8 mouse cellular contexts compared by ENCODE assay signal in the genomic region with DNA sequence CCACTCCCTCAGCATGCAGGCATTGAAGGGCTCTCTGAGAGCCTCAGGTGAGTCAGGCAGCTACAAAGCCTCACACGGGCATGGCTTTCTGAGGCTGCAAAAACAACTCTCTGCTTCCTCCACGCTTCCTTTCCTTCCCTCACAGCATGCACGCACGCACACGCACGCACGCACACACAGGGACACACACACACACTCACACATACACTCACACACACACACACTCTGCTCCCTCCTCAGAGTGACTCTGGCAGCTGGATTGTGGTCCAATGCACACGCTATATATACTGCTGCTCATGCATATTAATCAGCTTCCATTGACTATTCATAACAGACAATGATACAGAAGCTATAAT.
DNase-seq lines count a peak whose midpoint lies in the region; ATAC-seq and TF ChIP-seq lines count a peak whose summit lies in the region.

No protein-coding gene starts in this region.

- no peak for TF ChIP-seq CTCF in lung, embryonic 14.5 days (IDR thresholded peaks at IDR 0.05; ENCODE audit: low read depth)

- WGBS in lung, embryonic 14.5 days: 19% methylated on average over 8 of the region's 8 CpGs
- 10% methylated on average over 8 of the region's 8 CpGs for WGBS in forebrain, embryonic 11.5 days

- 0 out of 2 replicates have a peak overlapping the region, but pooled peaks have one; percentile 26 for H3K9ac ChIP-seq in lung, embryonic 14.5 days
- H3K9ac ChIP-seq in forebrain, embryonic 11.5 days (ENCODE audit: low read length): peak overlapping the region; percentile 41

- no peaks in the 10 kb centered on the region for H3K9me3 ChIP-seq in lung, embryonic 14.5 days (ENCODE audit: low read depth, low read length)
- no peaks in the 10 kb centered on the region for H3K9me3 ChIP-seq in forebrain, embryonic 11.5 days (ENCODE audit: control insufficient read depth, low read length)

- peak overlapping the region; percentile 18 for H3K4me3 ChIP-seq in lung, embryonic 14.5 days (ENCODE audit: low read depth, low read length)
- peak overlapping the region; percentile 29 for H3K4me3 ChIP-seq in forebrain, embryonic 11.5 days (ENCODE audit: low read depth, low read length)

- H3K4me1 ChIP-seq in lung, embryonic 14.5 days (ENCODE audit: insufficient read depth): peaks cover 10% of the 10 kb centered on the region
- peaks cover 2% of the 10 kb centered on the region for H3K4me1 ChIP-seq in forebrain, embryonic 11.5 days (replicated peaks; ENCODE audit: control insufficient read depth, insufficient read depth, low read length)

- no peaks in the 10 kb centered on the region for H3K36me3 ChIP-seq in lung, embryonic 14.5 days (ENCODE audit: insufficient read depth)
- no peaks in the 10 kb centered on the region for H3K36me3 ChIP-seq in forebrain, embryonic 11.5 days (ENCODE audit: control insufficient read depth, insufficient read depth, low read length)

- DNase-seq in lung, embryonic 14.5 days: peak; percentile 40
- DNase-seq in lung, postnatal 10 days: no peak
- DNase-seq in forebrain, embryonic 11.5 days (ENCODE audit: low spot score): peak; percentile 65
- DNase-seq in layer of hippocampus, adult 9-11 months: peak; percentile 18
- DNase-seq in right cerebral cortex, postnatal 10 days (ENCODE audit: low spot score in 2 of 2): peak; percentile 74 to 80
- no peak for DNase-seq in cerebellum, adult 8-10 months
- no peak for DNase-seq in liver
- no peak for DNase-seq in adipocyte (ENCODE audit: low spot score)

- no peak overlapping the region for H3K27ac ChIP-seq in lung, embryonic 14.5 days (ENCODE audit: low read depth)
- peak overlapping the region; percentile 77 for H3K27ac ChIP-seq in forebrain, embryonic 11.5 days (ENCODE audit: low read depth, low read length)

- no peaks in the 10 kb centered on the region for H3K27me3 ChIP-seq in lung, embryonic 14.5 days (ENCODE audit: insufficient read depth, low read length)
- no peaks in the 10 kb centered on the region for H3K27me3 ChIP-seq in forebrain, embryonic 11.5 days (ENCODE audit: control insufficient read depth, insufficient read depth, low read length)

- H3K4me2 ChIP-seq in lung, embryonic 14.5 days: peak overlapping the region; percentile 58
- peak overlapping the region; percentile 81 for H3K4me2 ChIP-seq in forebrain, embryonic 11.5 days (ENCODE audit: low read depth, low read length, severe bottlenecking)

- ATAC-seq in lung, embryonic 14.5 days (ENCODE audit: insufficient read depth): no peak
- peak; percentile 76 for ATAC-seq in forebrain, embryonic 11.5 days (replicated peaks; ENCODE audit: low FRiP score)

Comparison
In these comparisons a context has a peak if more than half of its experiments do, and no peak if none do; other contexts are left out.
1. DNase-seq: peak in lung, embryonic 14.5 days (single experiment), forebrain, embryonic 11.5 days (single experiment), layer of hippocampus, adult 9-11 months (single experiment) and right cerebral cortex, postnatal 10 days (2 of 2); none in lung, postnatal 10 days (single experiment), cerebellum, adult 8-10 months (single experiment), liver (single experiment) and adipocyte (single experiment).